Mouse (Mus musculus) heart, adult 2 months (tissue): Measurements from ENCODE around the gene Olig2. TPM values are rescaled to one million over a fixed set of nuclear protein-coding genes. Genes with fewer than 3 reads are reported as not detected.

Experiments
- DNase-seq, 2 experiments: peaks; one replicate each; pipeline ENCODE4 v3.0.0; 2021
- H3K27ac ChIP-seq: fragments of 200-600 bp; 2 replicates; pipeline ENCODE4 v1.8.1; 2022
- H3K27me3 ChIP-seq: fragments of 200-500 bp; 2 replicates; pipeline ENCODE4 v1.6.1; 2012; ENCODE audit warnings: mild to moderate bottlenecking, low read length, inconsistent platforms, mixed read lengths; ENCODE audit not compliant: control insufficient read depth, insufficient read depth
- H3K36me3 ChIP-seq: fragments of 200-500 bp; 2 replicates; pipeline ENCODE4 v1.6.1; 2012; ENCODE audit warnings: low read length, inconsistent platforms; ENCODE audit not compliant: control insufficient read depth, insufficient read depth
- H3K4me1 ChIP-seq: fragments of 200-500 bp; 2 replicates; pipeline ENCODE4 v1.6.1; 2011; ENCODE audit warnings: low read length; ENCODE audit not compliant: control insufficient read depth, insufficient read depth
- H3K4me3 ChIP-seq: fragments of 200-600 bp; 2 replicates; pipeline ENCODE4 v1.8.1; 2022
- H3K79me2 ChIP-seq: fragments of 200-500 bp; replicated peaks from 2 replicates; pipeline ENCODE4 v1.6.1; 2012; ENCODE audit warnings: mild to moderate bottlenecking, inconsistent platforms, low read length, moderate library complexity, mixed read lengths; ENCODE audit not compliant: control insufficient read depth, insufficient read depth
- H3K9ac ChIP-seq: fragments of 200-500 bp; 2 replicates; pipeline ENCODE4 v1.6.1; 2012; ENCODE audit warnings: low read depth, mild to moderate bottlenecking, control low read depth, inconsistent platforms, low read length, mixed read lengths
- CTCF ChIP-seq: fragments of 200-600 bp; IDR thresholded peaks from 2 replicates; pipeline ENCODE4 v1.8.1; 2022; ENCODE audit warnings: antibody characterized with exemption, mild to moderate bottlenecking, moderate library complexity
- EP300 ChIP-seq: fragments of 200-500 bp; IDR thresholded peaks from 2 replicates; pipeline ENCODE4 v1.6.1; 2011; ENCODE audit warnings: low read depth, low read length, control low read depth; ENCODE audit not compliant: insufficient read depth
- POLR2A ChIP-seq: fragments of 200-500 bp; IDR thresholded peaks from 2 replicates; pipeline ENCODE4 v1.6.1; 2011; ENCODE audit warnings: mild to moderate bottlenecking, low read depth, low read length, control low read depth; ENCODE audit not compliant: insufficient read depth
- WGBS: fragments of 180-500 bp; shearing (Covaris S2); methylation state at CpG from one replicate; pipeline ENCODE4 v1.1.7; 2018; 5-methylcytosine and 5-hydroxymethylcytosine counted together
- intact Hi-C: fragments of 180-260 bp; cut with DNase I; formaldehyde crosslinking; loops from one replicate; pipeline ENCODE4 v1.15.1; 2025
- polyA plus RNA-seq: library from polyadenylated mRNA; depleted of rRNA; stranded (reverse); fragments of >200 nt; gene quantifications from 2 replicates; pipeline ENCODE4 v1.2.3, GENCODE M21; 2012
- total RNA-seq, 2 experiments: library from RNA; stranded (reverse); gene quantifications; 2 replicates each; pipeline ENCODE4 v1.2.3; 2021

The Olig2 gene
- total and polyA plus RNA-seq, 3 experiments: not detected

DNA sequence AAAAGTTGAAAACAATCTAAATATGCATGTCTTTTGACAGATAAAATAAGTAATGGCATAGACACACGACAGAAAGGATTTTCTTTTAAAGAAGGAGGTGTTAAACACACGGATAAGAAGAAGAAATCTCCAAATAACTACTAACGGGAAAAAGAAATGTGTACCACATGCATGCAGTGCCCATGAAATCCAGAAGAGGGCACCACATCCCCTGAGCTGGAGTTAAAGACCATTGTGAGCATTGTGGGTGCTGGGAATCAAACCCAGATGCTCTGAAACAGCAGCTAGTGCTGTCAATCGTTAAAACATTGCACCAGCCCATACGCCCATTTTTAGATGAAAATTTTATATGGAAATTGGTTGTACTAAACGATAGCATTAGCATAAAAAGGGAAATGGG lies 7.3 kb upstream of the Olig2 start:
- Histone ChIP-seq H3K27ac (no peak overlapping the region), H3K79me2 (no peaks in the 10 kb centered on the region)
- intact Hi-C loops: no loop called here

DNA sequence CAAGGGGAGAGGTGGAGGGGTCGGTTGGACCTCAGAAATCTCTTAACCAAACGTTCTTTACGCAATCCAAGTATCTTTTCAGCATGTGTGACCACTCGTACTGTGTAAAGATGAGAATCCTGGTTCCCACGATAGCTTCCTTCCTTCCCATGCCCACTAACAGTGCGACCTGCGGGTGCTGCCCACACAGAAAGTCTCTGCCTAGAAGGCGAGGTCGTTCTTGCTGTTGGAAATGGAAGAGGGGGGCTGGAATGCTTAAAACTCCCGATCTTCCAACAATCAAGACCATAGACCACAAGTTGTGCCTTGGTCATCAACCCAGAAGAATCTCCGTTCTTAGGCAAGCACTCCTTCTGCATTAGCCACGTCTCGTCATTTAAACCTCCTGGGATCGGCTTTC lies 6.0 kb upstream of the Olig2 start:
- Histone ChIP-seq H3K4me3 (no peak overlapping the region), H3K4me1 (no peaks in the 10 kb centered on the region), H3K36me3 (no peaks in the 10 kb centered on the region), H3K9ac (no peak overlapping the region), H3K27ac (no peak overlapping the region), H3K27me3 (peaks cover 32% of the 10 kb centered on the region), H3K79me2 (no peaks in the 10 kb centered on the region)
- no peak for TF ChIP-seq EP300
- no peak for TF ChIP-seq POLR2A
- TF ChIP-seq CTCF: no peak
- intact Hi-C loops: no loop called here
- 15% methylated on average over 14 of the region's 14 CpGs for WGBS
- no peak for DNase-seq

More for the DNA sequence above, 7.3 kb upstream of the Olig2 start:
- Histone ChIP-seq H3K4me3 (no peak overlapping the region), H3K4me1 (no peaks in the 10 kb centered on the region), H3K36me3 (no peaks in the 10 kb centered on the region), H3K27me3 (peaks cover 24% of the 10 kb centered on the region), H3K9ac (no peak overlapping the region)
- WGBS: 74% methylated on average over 6 of the region's 6 CpGs
- TF ChIP-seq EP300 (no peak), CTCF (peak; percentile 34)
- no peak for DNase-seq

DNA sequence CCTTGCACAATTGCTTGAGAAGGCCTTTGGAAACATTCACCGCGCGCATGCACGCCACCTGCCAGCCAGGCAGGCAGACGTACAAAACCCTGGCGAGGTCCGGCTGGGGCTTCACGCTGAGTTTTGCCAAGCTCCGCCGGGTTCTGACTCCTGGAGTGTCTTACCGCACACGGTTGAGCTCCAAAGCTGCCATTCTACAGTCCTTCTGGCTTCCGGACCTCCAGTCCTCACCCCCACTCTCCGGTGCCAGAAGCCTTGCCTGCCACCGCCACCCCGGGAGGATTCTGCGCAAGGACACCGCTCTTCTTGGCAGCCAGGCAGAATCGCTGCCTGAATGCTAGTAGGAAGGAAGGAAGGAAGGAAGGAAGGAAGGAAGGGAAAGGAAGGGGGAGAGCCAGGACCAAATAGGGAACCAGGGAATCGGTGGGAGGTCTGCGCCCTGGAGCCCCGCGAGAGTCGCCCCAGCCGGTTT lies 3.0 kb upstream of the Olig2 start:
- intact Hi-C loops: no loop called here
- no peak overlapping the region for H3K4me3 ChIP-seq
- 2% methylated on average over 25 of the region's 25 CpGs for WGBS
- H3K79me2 ChIP-seq: no peaks in the 10 kb centered on the region
- no peak overlapping the region for H3K27ac ChIP-seq
- H3K4me1 ChIP-seq: no peaks in the 10 kb centered on the region
- peak in 1 of 2 experiments; percentile 8 for DNase-seq
- no peak for TF ChIP-seq POLR2A
- TF ChIP-seq CTCF: no peak
- TF ChIP-seq EP300: no peak
- peaks cover 55% of the 10 kb centered on the region for H3K27me3 ChIP-seq
- H3K9ac ChIP-seq: no peak overlapping the region
- H3K36me3 ChIP-seq: no peaks in the 10 kb centered on the region

DNA sequence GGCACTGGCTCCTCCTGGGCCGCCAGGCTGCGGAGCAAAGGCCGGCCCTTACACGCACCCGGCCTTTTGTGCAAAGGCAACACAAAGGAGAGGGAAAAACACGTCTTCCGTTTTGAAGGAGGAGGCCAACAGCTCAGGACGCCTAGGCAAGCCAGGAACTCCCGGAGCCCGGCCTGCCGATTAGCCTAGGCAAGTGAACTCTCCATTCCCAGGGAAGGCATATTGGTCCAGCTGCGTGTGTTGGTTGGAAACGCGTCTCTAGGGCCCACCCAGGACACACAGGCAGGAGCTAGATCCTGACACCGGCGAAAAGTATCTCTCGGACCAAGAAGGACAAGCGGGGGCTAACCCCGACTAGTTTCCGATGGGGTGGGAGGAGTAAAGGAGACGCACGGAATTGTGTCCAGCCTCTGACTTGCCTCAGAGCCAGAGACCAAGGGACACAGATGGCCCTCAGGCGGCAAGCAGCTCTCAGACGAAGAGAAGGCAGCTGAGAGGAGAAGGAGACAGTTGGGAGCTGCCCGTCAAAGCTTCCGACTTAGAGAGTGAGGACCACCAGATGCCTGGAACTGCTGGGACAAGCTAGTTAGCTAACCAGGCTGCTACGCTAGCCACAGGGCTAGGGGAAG lies 2.5 kb upstream of the Olig2 start:
- Histone ChIP-seq H3K27ac (no peak overlapping the region), H3K79me2 (no peaks in the 10 kb centered on the region), H3K36me3 (no peaks in the 10 kb centered on the region), H3K9ac (no peak overlapping the region), H3K4me3 (no peak overlapping the region), H3K4me1 (no peaks in the 10 kb centered on the region), H3K27me3 (peaks cover 53% of the 10 kb centered on the region)
- no peak for DNase-seq
- WGBS: under 1% methylated on average over 27 of the region's 27 CpGs
- intact Hi-C loops: no loop called here
- no peak for TF ChIP-seq CTCF
- no peak for TF ChIP-seq EP300
- TF ChIP-seq POLR2A: no peak

DNA sequence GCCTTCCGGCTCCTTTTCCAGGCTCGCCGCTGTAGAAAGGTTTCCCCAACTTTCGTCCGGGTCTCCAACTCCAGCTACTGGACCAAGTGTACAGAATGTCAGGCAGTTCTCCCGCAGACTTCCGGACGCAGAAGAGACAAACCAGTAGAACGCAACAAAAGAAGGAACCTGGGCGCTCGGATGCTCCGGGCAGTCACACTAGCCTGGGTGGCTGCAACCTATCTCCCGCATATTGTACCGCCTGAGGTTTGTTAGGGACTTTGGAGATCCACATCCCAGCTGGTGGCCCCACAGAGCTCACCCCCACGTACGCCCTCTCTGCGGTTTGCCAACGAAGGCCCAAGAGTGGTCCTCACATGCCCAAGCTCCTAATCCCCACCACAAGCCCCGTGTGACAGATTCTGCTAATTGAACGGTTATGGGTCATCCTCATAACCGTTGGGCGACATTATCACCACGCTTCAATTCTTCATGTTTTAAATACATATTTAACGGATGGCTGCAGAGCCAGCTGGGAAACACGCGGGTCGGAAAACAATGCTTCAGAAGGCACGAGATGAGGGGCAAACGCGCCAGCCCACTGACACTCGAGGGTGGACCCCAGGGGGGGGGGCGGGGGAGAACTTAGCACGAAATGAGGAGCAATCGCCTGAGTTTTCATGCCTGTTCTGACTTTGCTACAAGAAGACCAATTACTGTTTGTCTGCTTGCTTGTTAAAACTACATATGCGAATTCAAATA lies 1.8 kb upstream of the Olig2 start:
- no peak overlapping the region for H3K4me3 ChIP-seq
- no peak overlapping the region for H3K9ac ChIP-seq
- H3K27me3 ChIP-seq: peaks cover 52% of the 10 kb centered on the region
- WGBS: 4% methylated on average over 35 of the region's 35 CpGs
- H3K27ac ChIP-seq: no peak overlapping the region
- no peaks in the 10 kb centered on the region for H3K36me3 ChIP-seq
- DNase-seq: no peak
- no peaks in the 10 kb centered on the region for H3K4me1 ChIP-seq
- intact Hi-C loops: no loop called here
- no peaks in the 10 kb centered on the region for H3K79me2 ChIP-seq
- TF ChIP-seq POLR2A (no peak), EP300 (no peak), CTCF (no peak)

DNA sequence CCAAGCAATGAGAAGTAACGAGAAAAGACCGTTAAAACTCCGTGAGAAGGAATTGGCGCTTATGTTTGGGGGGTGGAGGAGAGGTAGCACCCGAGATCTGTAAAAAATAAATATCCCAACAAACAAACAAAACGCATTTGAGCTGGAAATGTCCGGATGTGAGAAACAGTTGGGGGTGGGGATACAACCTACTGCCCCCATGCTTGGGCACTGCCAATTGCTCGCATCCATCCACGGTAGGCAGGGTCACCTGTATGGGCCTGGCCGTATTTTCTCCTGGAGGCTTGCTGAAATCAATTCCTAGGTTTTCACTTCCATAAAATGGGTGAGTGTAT lies 1.2 kb upstream of the Olig2 start:
- Histone ChIP-seq H3K36me3 (no peaks in the 10 kb centered on the region), H3K79me2 (no peaks in the 10 kb centered on the region), H3K9ac (no peak overlapping the region), H3K4me3 (no peak overlapping the region), H3K27me3 (peaks cover 52% of the 10 kb centered on the region), H3K27ac (no peak overlapping the region), H3K4me1 (no peaks in the 10 kb centered on the region)
- 5% methylated on average over 10 of the region's 10 CpGs for WGBS
- no peak for DNase-seq
- TF ChIP-seq EP300 (no peak), POLR2A (no peak), CTCF (no peak)
- intact Hi-C loops: no loop called here
